Mouse (Mus musculus): ENCODE data around the gene D17Wsu92e. TPM values are rescaled to one million over a fixed set of nuclear protein-coding genes. Genes with fewer than 3 reads are reported as not detected.

Gene D17Wsu92e
- total RNA-seq, 2 experiments from 2014 or later, result 40.4 to 60.4 TPM

DNA sequence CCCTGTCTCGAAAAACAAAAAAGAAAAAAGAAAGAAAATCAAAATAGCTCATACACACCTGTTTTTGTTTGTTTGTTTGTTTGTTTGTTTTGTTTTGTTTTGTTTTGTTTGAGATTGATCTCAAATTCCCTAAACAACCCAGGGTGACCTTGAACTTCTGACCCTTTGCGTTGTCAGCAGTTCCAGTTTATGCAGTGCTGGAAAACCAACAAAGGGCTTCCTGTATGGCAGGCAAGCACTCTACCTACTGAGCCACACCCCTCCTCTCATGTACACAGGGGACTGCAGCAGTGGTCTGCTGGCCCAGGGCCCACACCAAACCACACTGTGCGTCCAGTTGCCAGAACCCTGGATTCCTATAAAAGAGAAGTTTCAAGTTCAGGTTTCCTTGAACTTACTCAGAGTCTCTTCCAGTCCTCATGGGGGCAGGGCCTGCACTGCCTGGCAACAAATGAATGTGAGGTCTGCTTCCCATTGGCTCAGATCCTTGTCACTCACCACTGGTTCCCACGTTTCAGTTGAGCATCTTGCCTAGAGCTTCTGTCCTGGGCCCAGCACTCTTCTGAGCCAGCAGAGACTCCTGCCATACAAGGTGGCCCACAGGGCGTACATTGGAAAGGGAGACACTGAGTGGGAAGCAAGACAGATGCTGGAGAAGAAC lies 116.4 kb downstream of the D17Wsu92e start:
- no peak for ATAC-seq (ENCODE audit: poor library complexity, severe bottlenecking)

DNA sequence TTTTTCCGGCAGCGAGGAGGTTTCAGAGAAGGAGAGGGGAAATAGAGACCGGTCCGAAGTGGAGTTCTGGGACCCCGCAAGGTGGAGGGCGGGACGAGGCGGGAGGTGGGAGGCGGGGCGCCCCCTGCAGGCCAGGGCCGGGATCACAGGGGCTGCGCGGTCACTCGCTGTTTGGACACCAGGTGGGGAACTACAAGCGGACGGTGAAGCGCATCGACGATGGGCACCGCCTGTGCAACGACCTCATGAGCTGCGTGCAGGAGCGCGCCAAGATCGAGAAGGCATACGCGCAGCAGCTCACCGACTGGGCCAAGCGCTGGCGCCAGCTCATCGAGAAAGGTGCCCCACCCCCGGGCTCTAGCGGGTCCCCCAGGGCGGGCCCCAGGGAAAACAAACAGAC lies 117.9 kb downstream of the D17Wsu92e start:
- ATAC-seq (ENCODE audit: poor library complexity, severe bottlenecking), result peak; percentile 71; the same call in 1 of the 2 replicates

- ATAC-seq (ENCODE audit: poor library complexity, severe bottlenecking), result no peak
Measured at GRCm38 (mm10) chr17:27701856-27702255, 118.6 kb downstream of the D17Wsu92e start.

Other genes starting within 250 kb of the D17Wsu92e start
- gene Nudt3, start 197.2 kb downstream of the D17Wsu92e start, total RNA-seq (2015), result 32.3 and 32.9 TPM in 2 replicates
- 91.6 and 93.8 TPM in 2 replicates for gene Nudt3, start 197.2 kb downstream of the D17Wsu92e start, total RNA-seq (2017)
- gene RPS10-NUDT3, start 185.4 kb downstream of the D17Wsu92e start, total RNA-seq (2015), result not detected in 2 replicates
- not detected in 2 replicates for gene RPS10-NUDT3, start 185.4 kb downstream of the D17Wsu92e start, total RNA-seq (2017)
- gene Rps10, start 184.0 kb downstream of the D17Wsu92e start, total RNA-seq (2015), result 1,486 and 1,560 TPM in 2 replicates
- 1,634 and 1,837 TPM in 2 replicates for gene Rps10, start 184.0 kb downstream of the D17Wsu92e start, total RNA-seq (2017)
- gene Pacsin1, start 165.1 kb downstream of the D17Wsu92e start, total RNA-seq (2015), result 0.87 and 1.2 TPM in 2 replicates
- gene Pacsin1, start 165.1 kb downstream of the D17Wsu92e start, total RNA-seq (2017), result 0.44 and 0.61 TPM in 2 replicates
- not detected in 2 replicates for gene Spdef, start 91.7 kb downstream of the D17Wsu92e start, total RNA-seq (2015)
- gene Spdef, start 91.7 kb downstream of the D17Wsu92e start, total RNA-seq (2017), result not detected in 2 replicates
- 109 and 136 TPM in 2 replicates for gene Snrpc, start 17.5 kb upstream of the D17Wsu92e start, total RNA-seq (2015)
- 97.1 and 98.6 TPM in 2 replicates for gene Snrpc, start 17.5 kb upstream of the D17Wsu92e start, total RNA-seq (2017)
- gene Uhrf1bp1, start 35.8 kb upstream of the D17Wsu92e start, total RNA-seq (2015), result 2.6 and 3.5 TPM in 2 replicates
- gene Uhrf1bp1, start 35.8 kb upstream of the D17Wsu92e start, total RNA-seq (2017), result 3.0 and 3.1 TPM in 2 replicates
- 17.9 and 25.9 TPM in 2 replicates for gene Anks1, start 88.7 kb upstream of the D17Wsu92e start, total RNA-seq (2015)
- gene Anks1, start 88.7 kb upstream of the D17Wsu92e start, total RNA-seq (2017), result 22.6 and 23.6 TPM in 2 replicates
- gene Taf11, start 89.2 kb upstream of the D17Wsu92e start, total RNA-seq (2015), result 39.6 and 44.1 TPM in 2 replicates
- gene Taf11, start 89.2 kb upstream of the D17Wsu92e start, total RNA-seq (2017), result 18.2 and 23.3 TPM in 2 replicates

Measured in megakaryocyte, adult 5-6 weeks (primary cell).